ENCODE assay signal across 12 mouse cellular contexts in the genomic region with DNA sequence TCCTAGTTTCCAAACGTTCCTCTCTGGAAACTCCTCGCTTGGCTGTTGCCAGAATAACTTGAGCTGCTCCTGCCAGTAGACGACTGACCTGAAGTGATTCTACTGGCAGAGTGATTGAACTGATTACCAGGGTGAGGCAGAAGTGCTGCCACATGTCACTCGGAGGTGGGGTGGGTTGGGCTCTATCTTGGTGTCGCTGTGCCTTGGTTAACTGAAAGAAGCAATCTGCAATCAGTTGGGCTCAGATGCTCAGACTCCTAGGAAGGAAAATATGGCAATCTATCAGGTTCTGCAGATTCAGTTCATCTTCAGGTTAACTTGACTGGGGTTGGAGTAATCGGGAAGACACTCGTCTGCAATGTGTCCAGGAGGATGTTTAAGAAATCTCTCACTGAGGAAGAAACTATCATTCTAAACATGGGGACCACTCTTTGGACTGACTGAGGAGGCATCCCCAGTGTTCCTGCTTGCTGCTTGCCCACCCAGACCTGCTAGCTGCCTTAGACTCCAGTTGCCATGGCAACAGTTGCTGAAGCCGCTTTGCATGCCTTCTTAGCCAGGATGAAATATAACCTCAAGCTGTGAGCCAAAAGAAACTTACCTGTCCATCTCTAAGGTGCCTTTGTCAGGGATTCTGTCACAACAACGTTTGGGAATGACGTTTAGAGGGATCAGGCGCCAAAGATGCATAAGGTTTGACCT.
A peak's percentile ranks its signal among the peaks of the same experiment; 100 is the strongest.
DNase-seq lines count a peak whose midpoint lies in the region; ATAC-seq and TF ChIP-seq lines count a peak whose summit lies in the region.
"Had no signal": no experiment of that assay in that cellular context is flagged by ENCODE, and none has a peak within 500 bp of the region (broad histone marks: within the 10 kb centered on the region; RNA-seq: fewer than 3 reads in every experiment).

No protein-coding gene starts in this region.

- DNase-seq in forebrain, embryonic 14.5 days (ENCODE audit: low spot score) = peak; percentile 77
- DNase-seq in liver, embryonic 14.5 days (ENCODE audit: low read depth in 3 of 3, low spot score in 3 of 3) = no peak
- DNase-seq in liver, postnatal 0 days = no peak
- DNase-seq in hindbrain, postnatal 0 days (ENCODE audit: low spot score) = peak; percentile 73
- DNase-seq in yolk sac, embryonic 10.5 days (ENCODE audit: low spot score) = peak; percentile 38
- DNase-seq in thymus, postnatal 36 days = no peak
- no peak for DNase-seq in heart, adult 18-20 months
- DNase-seq: adrenal gland, adult 2 months; cerebellum, adult 11 months; kidney, adult 8-10 months had no signal

- no peak for TF ChIP-seq CTCF in liver, embryonic 14.5 days (IDR thresholded peaks at IDR 0.05; ENCODE audit: low read depth)
- TF ChIP-seq CTCF in liver, postnatal 0 days (IDR thresholded peaks at IDR 0.05; ENCODE audit: low read depth) = no peak
- no peak for TF ChIP-seq CTCF in hindbrain, postnatal 0 days (IDR thresholded peaks at IDR 0.05; ENCODE audit: low read depth)

- H3K9ac ChIP-seq in forebrain, embryonic 14.5 days (ENCODE audit: low read length) = no peak overlapping the region
- no peak overlapping the region for H3K9ac ChIP-seq in forebrain, embryonic 13.5 days
- no peak overlapping the region for H3K9ac ChIP-seq in liver, embryonic 14.5 days (replicated peaks)
- H3K9ac ChIP-seq in liver, postnatal 0 days (replicated peaks) = no peak overlapping the region
- no peak overlapping the region for H3K9ac ChIP-seq in hindbrain, postnatal 0 days (replicated peaks; ENCODE audit: low read length)

- no peak for ATAC-seq in forebrain, embryonic 14.5 days
- ATAC-seq in forebrain, embryonic 13.5 days = no peak
- no peak for ATAC-seq in liver, embryonic 14.5 days (ENCODE audit: insufficient read depth)
- no peak for ATAC-seq in liver, postnatal 0 days
- peak; percentile 74; the same call in 1 of the 2 replicates for ATAC-seq in hindbrain, postnatal 0 days

- H3K27ac ChIP-seq in forebrain, embryonic 14.5 days (ENCODE audit: low read depth, low read length) = no peak overlapping the region
- H3K27ac ChIP-seq in forebrain, embryonic 13.5 days = no peak overlapping the region
- H3K27ac ChIP-seq in liver, embryonic 14.5 days = no peak overlapping the region
- H3K27ac ChIP-seq in liver, postnatal 0 days (ENCODE audit: low read depth) = no peak overlapping the region
- H3K27ac ChIP-seq in hindbrain, postnatal 0 days = no peak overlapping the region
- H3K27ac ChIP-seq: stomach, postnatal 0 days had no signal

- H3K27me3 ChIP-seq in forebrain, embryonic 14.5 days (replicated peaks; ENCODE audit: control insufficient read depth, insufficient read depth, low read length) = no peaks in the 10 kb centered on the region
- H3K27me3 ChIP-seq in forebrain, embryonic 13.5 days = peaks cover 3% of the 10 kb centered on the region; the same call in 1 of the 2 replicates
- no peaks in the 10 kb centered on the region for H3K27me3 ChIP-seq in liver, embryonic 14.5 days (ENCODE audit: control insufficient read depth, insufficient read depth, low read length)
- no peaks in the 10 kb centered on the region for H3K27me3 ChIP-seq in liver, postnatal 0 days (ENCODE audit: insufficient read depth, low read length)
- H3K27me3 ChIP-seq in hindbrain, postnatal 0 days (ENCODE audit: insufficient read depth, low read length) = no peaks in the 10 kb centered on the region

- TF ChIP-seq EP300 in liver, embryonic 14.5 days (IDR thresholded peaks at IDR 0.05; ENCODE audit: low read depth) = 0 out of 2 replicates have a peak, but pooled peaks have one; percentile 20
- no peak for TF ChIP-seq EP300 in liver, postnatal 0 days (IDR thresholded peaks at IDR 0.05; ENCODE audit: low read depth)

- no peaks in the 10 kb centered on the region for H3K9me3 ChIP-seq in forebrain, embryonic 14.5 days (replicated peaks; ENCODE audit: control insufficient read depth, low read length)
- no peaks in the 10 kb centered on the region for H3K9me3 ChIP-seq in forebrain, embryonic 13.5 days (replicated peaks)
- H3K9me3 ChIP-seq in liver, embryonic 14.5 days (ENCODE audit: control insufficient read depth, low read length) = no peaks in the 10 kb centered on the region
- no peaks in the 10 kb centered on the region for H3K9me3 ChIP-seq in liver, postnatal 0 days (ENCODE audit: low read length)
- no peaks in the 10 kb centered on the region for H3K9me3 ChIP-seq in hindbrain, postnatal 0 days (ENCODE audit: low read length)

- WGBS in forebrain, embryonic 14.5 days = 62% methylated on average over 11 of the region's 11 CpGs
- WGBS in forebrain, embryonic 13.5 days = 69% methylated on average over 11 of the region's 11 CpGs
- WGBS in liver, embryonic 14.5 days (ENCODE audit: insufficient replicate concordance) = 41% methylated on average over 11 of the region's 11 CpGs
- WGBS in liver, postnatal 0 days (ENCODE audit: insufficient replicate concordance) = 59% methylated on average over 11 of the region's 11 CpGs
- 59% methylated on average over 11 of the region's 11 CpGs for WGBS in hindbrain, postnatal 0 days

- 0 out of 2 replicates have a peak, but pooled peaks cover 2% of the 10 kb centered on the region for H3K4me1 ChIP-seq in forebrain, embryonic 14.5 days (ENCODE audit: control insufficient read depth, insufficient read depth, low read length)
- peaks cover 3% of the 10 kb centered on the region; the same call in 1 of the 2 replicates for H3K4me1 ChIP-seq in forebrain, embryonic 13.5 days
- peaks cover 0 to 9% of the 10 kb centered on the region in 2 experiments; a peak in 2 of 4 replicates for H3K4me1 ChIP-seq in liver, embryonic 14.5 days (replicated peaks; ENCODE audit: control insufficient read depth in 2 of 2, insufficient read depth in 2 of 2, low read length in 1 of 2)
- H3K4me1 ChIP-seq in liver, postnatal 0 days (ENCODE audit: insufficient read depth) = peaks cover 10% of the 10 kb centered on the region
- peaks cover 3% of the 10 kb centered on the region; the same call in 1 of the 2 replicates for H3K4me1 ChIP-seq in hindbrain, postnatal 0 days (ENCODE audit: insufficient read depth, low read length)

- no peak overlapping the region for H3K4me2 ChIP-seq in forebrain, embryonic 14.5 days (ENCODE audit: low read length)
- no peak overlapping the region for H3K4me2 ChIP-seq in forebrain, embryonic 13.5 days
- H3K4me2 ChIP-seq in liver, embryonic 14.5 days (ENCODE audit: low read depth) = no peak overlapping the region
- H3K4me2 ChIP-seq in liver, postnatal 0 days (ENCODE audit: low read depth, low read length) = no peak overlapping the region
- H3K4me2 ChIP-seq in hindbrain, postnatal 0 days (ENCODE audit: low read depth, low read length) = no peak overlapping the region

- H3K36me3 ChIP-seq in forebrain, embryonic 14.5 days (ENCODE audit: control insufficient read depth, insufficient read depth, low read length) = no peaks in the 10 kb centered on the region
- H3K36me3 ChIP-seq in forebrain, embryonic 13.5 days (ENCODE audit: poor library complexity, severe bottlenecking) = no peaks in the 10 kb centered on the region
- no peaks in the 10 kb centered on the region for H3K36me3 ChIP-seq in liver, embryonic 14.5 days (replicated peaks; ENCODE audit: control insufficient read depth, insufficient read depth, low read depth)
- H3K36me3 ChIP-seq in liver, postnatal 0 days (replicated peaks; ENCODE audit: insufficient read depth, low read length) = no peaks in the 10 kb centered on the region
- no peaks in the 10 kb centered on the region for H3K36me3 ChIP-seq in hindbrain, postnatal 0 days (ENCODE audit: insufficient read depth, low read length)

- H3K4me3 ChIP-seq in forebrain, embryonic 14.5 days (ENCODE audit: low read depth, low read length) = no peak overlapping the region
- no peak overlapping the region for H3K4me3 ChIP-seq in forebrain, embryonic 13.5 days
- H3K4me3 ChIP-seq in liver, embryonic 14.5 days (ENCODE audit: insufficient read depth in 1 of 2, low read depth in 2 of 2, low read length in 2 of 2) = no peak overlapping the region
- no peak overlapping the region for H3K4me3 ChIP-seq in liver, postnatal 0 days (ENCODE audit: low read depth, low read length)
- H3K4me3 ChIP-seq in hindbrain, postnatal 0 days (ENCODE audit: low read length) = no peak overlapping the region

Comparison
In these comparisons a context has a peak if more than half of its experiments do, and no peak if none do; other contexts are left out.
1. DNase-seq: peak in forebrain, embryonic 14.5 days (single experiment), hindbrain, postnatal 0 days (single experiment) and yolk sac, embryonic 10.5 days (single experiment); none in liver, embryonic 14.5 days (0 of 3), liver, postnatal 0 days (single experiment), thymus, postnatal 36 days (0 of 2) and heart, adult 18-20 months (0 of 2).